22 mouse cellular contexts compared by ENCODE assay signal in genomic region chr4:45610937-45611336, GRCm38 (mm10).
"Had no signal": no experiment of that assay in that cellular context is flagged by ENCODE, and none has a peak within 500 bp of the region (broad histone marks: within the 10 kb centered on the region; RNA-seq: fewer than 3 reads in every experiment).

No protein-coding gene starts in this region.

- H3K27ac ChIP-seq: limb, embryonic 10.5 days; limb, embryonic 13.5 days; lung, embryonic 15.5 days; midbrain, embryonic 10.5 days; midbrain, embryonic 13.5 days; neural tube, embryonic 13.5 days; stomach, postnatal 0 days had no signal

- ATAC-seq: midbrain, embryonic 13.5 days; midbrain, embryonic 16.5 days had no signal

- H3K36me3 ChIP-seq: limb, embryonic 10.5 days; limb, embryonic 13.5 days; lung, embryonic 15.5 days; midbrain, embryonic 10.5 days; midbrain, embryonic 13.5 days; neural tube, embryonic 13.5 days had no signal

- DNase-seq: kidney, adult 18-20 months; kidney, adult 9 months; kidney, postnatal 14 days; kidney, postnatal 4 days; lung, adult 18-20 months; lung, postnatal 10 days; lung, postnatal 36 days; right cerebral cortex, postnatal 14 days; right cerebral cortex, postnatal 4 days; thymus, adult 2 months; thymus, postnatal 14 days; thymus, postnatal 4 days had no signal

- H3K4me3 ChIP-seq: limb, embryonic 10.5 days; limb, embryonic 13.5 days; lung, embryonic 15.5 days; megakaryocyte, embryonic 14.5 days; midbrain, embryonic 10.5 days; midbrain, embryonic 13.5 days; myocyte; neural tube, embryonic 13.5 days had no signal

- H3K9me3 ChIP-seq: limb, embryonic 10.5 days; lung, embryonic 15.5 days; midbrain, embryonic 10.5 days; midbrain, embryonic 13.5 days; neural tube, embryonic 13.5 days had no signal

- H3K27me3 ChIP-seq: lung, embryonic 15.5 days; neural tube, embryonic 13.5 days had no signal

- H3K4me2 ChIP-seq: limb, embryonic 13.5 days; lung, embryonic 15.5 days; midbrain, embryonic 13.5 days; neural tube, embryonic 13.5 days had no signal

- H3K9ac ChIP-seq: limb, embryonic 13.5 days; lung, embryonic 15.5 days; midbrain, embryonic 13.5 days; neural tube, embryonic 13.5 days had no signal

- H3K4me1 ChIP-seq: limb, embryonic 10.5 days; limb, embryonic 13.5 days; lung, embryonic 15.5 days; megakaryocyte, embryonic 14.5 days; midbrain, embryonic 13.5 days had no signal
